Mouse (Mus musculus) neural tube, embryonic 11.5 days (tissue): ENCODE measurements around the gene Hsd3b1. TPM values are rescaled to one million over a fixed set of nuclear protein-coding genes. Genes with fewer than 3 reads are reported as not detected.

Source experiments
- ATAC-seq: fragments of 200-750 bp; cut with Nextera tagmentation; 2 replicates; pipeline ENCODE4 v1.8.0; 2017; ENCODE audit warnings: moderate number of reproducible peaks, mild to moderate bottlenecking, moderate TSS enrichment, moderate library complexity; ENCODE audit not compliant: insufficient read depth, low FRiP score, low TSS enrichment
- DNase-seq: peaks from one replicate; pipeline ENCODE4 v3.0.0-alpha.2; 2015; ENCODE audit warnings: low spot score
- H3K27ac ChIP-seq: fragments of 300-500 bp; sonication (generic); 2 replicates; pipeline ENCODE4 v1.5.1; 2014; ENCODE audit warnings: low read depth, mild to moderate bottlenecking, low read length
- H3K27me3 ChIP-seq: fragments of 300-500 bp; sonication (generic); 2 replicates; pipeline ENCODE4 v1.6.1; 2014; ENCODE audit warnings: mild to moderate bottlenecking, low read length, mixed read lengths; ENCODE audit not compliant: control insufficient read depth, insufficient read depth
- H3K36me3 ChIP-seq: fragments of 300-500 bp; sonication (generic); 2 replicates; pipeline ENCODE4 v1.6.1; 2014; ENCODE audit warnings: mild to moderate bottlenecking, low read length, moderate library complexity, mixed read lengths; ENCODE audit not compliant: control insufficient read depth, insufficient read depth
- H3K4me1 ChIP-seq: fragments of 300-500 bp; sonication (generic); 2 replicates; pipeline ENCODE4 v1.6.1; 2014; ENCODE audit warnings: low read length, mixed read lengths; ENCODE audit not compliant: control insufficient read depth, insufficient read depth
- H3K4me2 ChIP-seq: fragments of 300-500 bp; sonication (generic); 2 replicates; pipeline ENCODE4 v1.6.1; 2014; ENCODE audit warnings: low read depth, mild to moderate bottlenecking, moderate library complexity
- H3K4me3 ChIP-seq: fragments of 300-500 bp; sonication (generic); 2 replicates; pipeline ENCODE4 v1.5.1; 2014; ENCODE audit warnings: low read depth, low read length
- H3K9ac ChIP-seq: fragments of 300-500 bp; sonication (generic); 2 replicates; pipeline ENCODE4 v1.6.1; 2014; ENCODE audit warnings: mild to moderate bottlenecking, low read length
- H3K9me3 ChIP-seq: fragments of 300-500 bp; sonication (generic); 2 replicates; pipeline ENCODE4 v1.6.1; 2016; ENCODE audit warnings: low read length; ENCODE audit not compliant: control insufficient read depth
- WGBS: fragments of 180-500 bp; shearing (Covaris S2); extraction: QIAGEN DNeasy Blood & Tissue Kit; methylation state at CpG from one replicate; pipeline ENCODE4 v1.1.7; 2014; 5-methylcytosine and 5-hydroxymethylcytosine counted together
- polyA plus RNA-seq: library from polyadenylated mRNA; unstranded; fragments of >200 nt; fragmentation: Nextera tagmentation; extraction: Ambion mirVana; gene quantifications from 2 replicates; pipeline ENCODE4 v1.2.1, GENCODE M21; 2014

Hsd3b1 gene
- 0.19 and 0.45 TPM in 2 replicates for polyA plus RNA-seq

DNA sequence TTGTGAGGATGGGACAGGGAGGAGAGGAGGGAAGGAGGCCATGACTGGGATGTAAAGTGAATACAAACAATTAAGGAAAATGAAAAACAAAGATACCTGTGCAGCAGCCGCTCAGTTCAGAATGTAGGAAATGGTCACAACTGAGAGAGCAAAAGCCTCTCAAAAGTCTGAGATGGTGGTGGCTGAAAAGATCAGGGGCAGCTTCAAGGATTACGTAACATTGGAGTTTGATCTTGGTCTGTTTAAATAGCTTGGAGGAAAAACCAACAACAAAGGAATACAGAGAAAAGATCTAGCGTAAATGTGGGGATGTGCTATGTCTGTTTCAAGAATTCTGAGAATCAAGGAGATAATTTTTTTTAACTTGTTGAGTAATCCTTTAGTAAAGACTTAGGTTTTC, at the start of gene Hsd3b1:
Gene Hsd3b1 (minus strand): TSS at position 219 of the 400 bp plus-strand sequence.
- Histone ChIP-seq H3K36me3 (no peaks in the 10 kb centered on the region), H3K27ac (no peak within 1 kb of the TSS), H3K9me3 (no peaks in the 10 kb centered on the region), H3K4me2 (no peak within 1 kb of the TSS), H3K4me3 (no peak within 1 kb of the TSS), H3K9ac (no peak within 1 kb of the TSS), H3K27me3 (no peaks in the 10 kb centered on the region), H3K4me1 (no peaks in the 10 kb centered on the region)
- ATAC-seq (no peak), DNase-seq (no peak)
- 92% methylated on average over 3 of the region's 3 CpGs for WGBS

DNA sequence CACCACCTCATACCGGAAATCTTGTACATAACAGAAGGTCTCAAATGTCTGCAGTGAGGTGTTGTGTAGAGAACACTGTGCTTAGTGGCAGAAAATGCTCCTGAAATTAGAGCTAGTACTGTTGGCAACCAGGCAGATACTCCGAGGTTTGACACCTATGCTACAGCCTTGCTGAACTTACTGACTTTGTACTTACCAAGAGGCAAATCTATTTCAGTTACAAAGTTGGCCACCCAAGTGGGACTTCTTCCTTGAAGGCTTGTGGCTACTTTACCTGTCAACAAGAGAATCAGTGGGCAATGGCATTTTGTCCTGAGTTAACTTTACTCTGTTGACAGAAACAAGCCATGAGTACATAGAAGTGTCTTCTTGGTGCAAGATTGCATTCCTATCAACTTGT, 38.0 kb upstream of the Hsd3b1 start:
- H3K4me1 ChIP-seq = no peaks in the 10 kb centered on the region
- WGBS = 89% methylated on average over 2 of the region's 2 CpGs
- no peak for ATAC-seq
- H3K27ac ChIP-seq = no peak overlapping the region
- no peak overlapping the region for H3K4me3 ChIP-seq
- H3K9ac ChIP-seq = no peak overlapping the region
- DNase-seq = no peak
- no peaks in the 10 kb centered on the region for H3K27me3 ChIP-seq
- H3K4me2 ChIP-seq = no peak overlapping the region
- no peaks in the 10 kb centered on the region for H3K9me3 ChIP-seq
- no peaks in the 10 kb centered on the region for H3K36me3 ChIP-seq

GRCm38 (mm10) chr3:98895071-98895601, 35.5 kb upstream of the Hsd3b1 start:
- no peaks in the 10 kb centered on the region for H3K4me1 ChIP-seq
- H3K27me3 ChIP-seq = no peaks in the 10 kb centered on the region

GRCm38 (mm10) chr3:98893057-98893772, 33.6 kb upstream of the Hsd3b1 start, which contains the start of gene Hao2:
TSS of gene Hao2 (minus strand) at chr3:98893239.
- Histone ChIP-seq H3K27me3 (no peaks in the 10 kb centered on the region), H3K4me3 (no peak within 1 kb of the TSS), H3K9me3 (no peaks in the 10 kb centered on the region), H3K9ac (no peak within 1 kb of the TSS), H3K27ac (no peak within 1 kb of the TSS), H3K4me1 (no peaks in the 10 kb centered on the region), H3K4me2 (no peak within 1 kb of the TSS), H3K36me3 (no peaks in the 10 kb centered on the region)
- no peak for DNase-seq
- WGBS = 83% methylated on average over 3 of the region's 3 CpGs
- no peak for ATAC-seq

More at GRCm38 (mm10) chr3:98895071-98895601, 35.5 kb upstream of the Hsd3b1 start:
- 51% methylated on average over 10 of the region's 10 CpGs for WGBS
- ATAC-seq (no peak), DNase-seq (no peak)
- Histone ChIP-seq H3K27ac (no peak overlapping the region), H3K9me3 (no peaks in the 10 kb centered on the region), H3K4me2 (no peak overlapping the region), H3K4me3 (no peak overlapping the region), H3K36me3 (no peaks in the 10 kb centered on the region), H3K9ac (no peak overlapping the region)

DNA sequence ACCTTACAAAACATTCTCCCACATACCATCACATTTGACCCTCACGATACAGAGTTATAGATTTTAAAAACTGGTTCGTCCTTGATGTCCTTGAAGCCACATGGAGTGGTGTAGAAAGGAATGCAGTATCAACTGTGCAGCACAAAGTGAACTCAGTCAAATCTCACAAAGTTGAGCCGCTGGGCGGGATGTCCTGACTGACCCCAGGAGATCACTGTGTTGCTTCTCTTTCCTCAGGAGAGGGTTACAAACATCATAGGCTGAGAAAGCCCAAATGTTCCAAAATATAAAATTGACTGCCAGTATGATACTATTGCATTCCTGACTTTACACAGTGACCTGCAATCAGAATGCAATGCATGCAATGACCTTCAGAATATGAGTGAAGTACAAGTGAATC, 30.8 kb upstream of the Hsd3b1 start:
- no peak overlapping the region for H3K9ac ChIP-seq
- no peak overlapping the region for H3K4me3 ChIP-seq
- DNase-seq = no peak
- no peak for ATAC-seq
- no peaks in the 10 kb centered on the region for H3K27me3 ChIP-seq
- H3K4me1 ChIP-seq = no peaks in the 10 kb centered on the region
- no peaks in the 10 kb centered on the region for H3K36me3 ChIP-seq
- 92% methylated on average over 4 of the region's 4 CpGs for WGBS
- no peaks in the 10 kb centered on the region for H3K9me3 ChIP-seq
- H3K4me2 ChIP-seq = no peak overlapping the region
- H3K27ac ChIP-seq = no peak overlapping the region

DNA sequence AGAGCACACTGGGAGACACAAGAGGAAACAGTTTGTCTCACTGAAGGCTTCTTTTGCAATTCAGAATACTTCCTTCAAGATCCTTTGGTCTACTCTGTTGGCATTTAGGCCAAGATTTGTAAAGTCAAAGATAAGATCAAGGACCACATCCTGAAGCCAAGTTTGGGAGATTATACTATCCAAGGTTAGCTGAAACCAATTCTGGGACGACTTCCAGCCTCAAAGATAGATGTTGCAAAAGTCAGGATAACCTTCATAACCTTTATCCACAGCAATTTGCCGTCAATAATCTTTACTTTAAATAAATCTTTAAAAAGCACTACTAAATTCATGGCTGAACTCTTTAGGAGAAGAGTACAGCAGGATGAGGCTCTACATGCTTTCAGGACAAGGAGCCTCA, 28.6 kb upstream of the Hsd3b1 start:
- DNase-seq (no peak), ATAC-seq (no peak)
- Histone ChIP-seq H3K9me3 (no peaks in the 10 kb centered on the region), H3K9ac (no peak overlapping the region), H3K4me3 (no peak overlapping the region), H3K27me3 (no peaks in the 10 kb centered on the region), H3K36me3 (no peaks in the 10 kb centered on the region), H3K27ac (no peak overlapping the region), H3K4me1 (no peaks in the 10 kb centered on the region), H3K4me2 (no peak overlapping the region)
- WGBS = 80% methylated on average over 2 of the region's 2 CpGs

GRCm38 (mm10) chr3:98880831-98881230, 21.2 kb upstream of the Hsd3b1 start:
- Histone ChIP-seq H3K9me3 (no peaks in the 10 kb centered on the region), H3K4me1 (no peaks in the 10 kb centered on the region), H3K27ac (no peak overlapping the region), H3K4me3 (no peak overlapping the region), H3K27me3 (no peaks in the 10 kb centered on the region), H3K9ac (no peak overlapping the region), H3K36me3 (no peaks in the 10 kb centered on the region), H3K4me2 (no peak overlapping the region)
- 85% methylated on average over 2 of the region's 2 CpGs for WGBS
- DNase-seq = no peak
- ATAC-seq = no peak

GRCm38 (mm10) chr3:98880216-98880615, 20.6 kb upstream of the Hsd3b1 start:
- ATAC-seq (no peak), DNase-seq (no peak)
- Histone ChIP-seq H3K9ac (no peak overlapping the region), H3K4me3 (no peak overlapping the region), H3K9me3 (no peaks in the 10 kb centered on the region), H3K4me1 (no peaks in the 10 kb centered on the region), H3K27ac (no peak overlapping the region), H3K4me2 (no peak overlapping the region), H3K27me3 (no peaks in the 10 kb centered on the region), H3K36me3 (no peaks in the 10 kb centered on the region)
- 73% methylated on average over 6 of the region's 6 CpGs for WGBS

DNA sequence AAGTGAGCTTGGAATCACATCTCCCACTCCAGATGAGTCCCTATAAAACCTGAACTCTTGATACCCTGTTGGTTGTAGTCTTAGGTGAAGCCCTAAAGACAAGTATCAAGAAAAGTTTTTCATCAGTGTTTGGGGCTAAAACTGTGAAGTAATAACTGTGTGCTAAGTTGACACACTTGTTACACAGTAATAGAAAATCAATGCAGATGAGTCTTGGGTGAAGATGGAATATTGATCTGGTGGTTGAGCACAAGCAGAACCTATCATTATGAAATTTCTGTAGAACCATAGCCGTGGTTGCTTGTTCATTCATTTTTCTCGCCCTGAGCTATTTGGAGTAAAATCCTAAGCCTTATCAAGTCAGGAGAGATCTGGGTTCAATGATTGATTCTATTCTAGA, 8.6 kb upstream of the Hsd3b1 start:
- no peak for ATAC-seq
- Histone ChIP-seq H3K27ac (no peak overlapping the region), H3K9me3 (no peaks in the 10 kb centered on the region), H3K36me3 (no peaks in the 10 kb centered on the region), H3K27me3 (no peaks in the 10 kb centered on the region), H3K9ac (no peak overlapping the region), H3K4me1 (no peaks in the 10 kb centered on the region), H3K4me3 (no peak overlapping the region), H3K4me2 (no peak overlapping the region)
- 86% methylated on average over 2 of the region's 2 CpGs for WGBS
- DNase-seq = no peak
